7 mouse cellular contexts compared by ENCODE assay signal in genomic region chr9:25317827-25318505, GRCm38 (mm10).
A peak's percentile ranks its signal among the peaks of the same experiment; 100 is the strongest.
DNase-seq lines count a peak whose midpoint lies in the region; ATAC-seq and TF ChIP-seq lines count a peak whose summit lies in the region.

No protein-coding gene starts in this region.

- H3K9me3 ChIP-seq in forebrain, embryonic 13.5 days (replicated peaks): no peaks in the 10 kb centered on the region
- H3K9me3 ChIP-seq in hindbrain, embryonic 12.5 days (replicated peaks): no peaks in the 10 kb centered on the region

- H3K27ac ChIP-seq in forebrain, embryonic 13.5 days: no peak overlapping the region
- H3K27ac ChIP-seq in hindbrain, embryonic 12.5 days: no peak overlapping the region
- H3K27ac ChIP-seq in layer of hippocampus, adult 2 months: no peak overlapping the region

- DNase-seq in Patski (ENCODE audit: low read depth, low spot score): no peak
- peak; percentile 80 for DNase-seq in brain, embryonic 14.5 days (ENCODE audit: low read depth)
- DNase-seq in layer of hippocampus, adult 2 months (ENCODE audit: low spot score in 2 of 2): peak; percentile 64 to 66
- peak; percentile 63 for DNase-seq in lung, postnatal 14 days
- peak; percentile 75 to 78 for DNase-seq in right cerebral cortex, adult 2 months (ENCODE audit: low spot score in 2 of 2)

- in situ Hi-C loops in Patski (cut with MboI; ENCODE audit: low pct_unique_long_range_greater_than_20kb): loop anchor here (25.0 kb wide), 1 partner anchor 606 kb away; no protein-coding TSS in a partner anchor

- POLR2A ChIA-PET in Patski (lab: Charles Lee): interaction anchor here (1.4 kb wide), 1 partner anchor 275 kb away, joined by 4 read pairs; no protein-coding TSS in a partner anchor

- H3K36me3 ChIP-seq in forebrain, embryonic 13.5 days (ENCODE audit: poor library complexity, severe bottlenecking): 0 out of 2 replicates have a peak, but pooled peaks cover 2% of the 10 kb centered on the region
- H3K36me3 ChIP-seq in hindbrain, embryonic 12.5 days: no peaks in the 10 kb centered on the region

- WGBS in forebrain, embryonic 13.5 days: 62% methylated on average over 4 of the region's 4 CpGs
- 64% methylated on average over 4 of the region's 4 CpGs for WGBS in hindbrain, embryonic 12.5 days

- no peak overlapping the region for H3K9ac ChIP-seq in forebrain, embryonic 13.5 days
- H3K9ac ChIP-seq in hindbrain, embryonic 12.5 days: no peak overlapping the region

- H3K27me3 ChIP-seq in Patski: no peaks in the 10 kb centered on the region
- no peaks in the 10 kb centered on the region for H3K27me3 ChIP-seq in forebrain, embryonic 13.5 days
- no peaks in the 10 kb centered on the region for H3K27me3 ChIP-seq in hindbrain, embryonic 12.5 days

- CTCF ChIA-PET in Patski (lab: Charles Lee): interaction anchor here (0.6 to 4.3 kb wide), 5 partner anchors 7 to 274 kb away, joined by 3 to 30 read pairs (median 3); no protein-coding TSS in a partner anchor

- peak; percentile 81 for TF ChIP-seq CTCF in Patski (IDR thresholded peaks at IDR 0.05)
- TF ChIP-seq CTCF in brain, embryonic 14.5 days (IDR thresholded peaks at IDR 0.05; ENCODE audit: borderline replicate concordance, extremely low read depth, insufficient read depth, insufficient read length): peak; percentile 84
- TF ChIP-seq CTCF in layer of hippocampus, adult 2 months (conservative IDR thresholded peaks at IDR 0.05): peak; percentile 81

- peak; percentile 65 for ATAC-seq in Patski
- peak; percentile 83 for ATAC-seq in forebrain, embryonic 13.5 days
- ATAC-seq in hindbrain, embryonic 12.5 days (ENCODE audit: low FRiP score): peak; percentile 57

- H3K4me3 ChIP-seq in forebrain, embryonic 13.5 days: no peak overlapping the region
- no peak overlapping the region for H3K4me3 ChIP-seq in hindbrain, embryonic 12.5 days
- H3K4me3 ChIP-seq in layer of hippocampus, adult 2 months: no peak overlapping the region

- no peak for TF ChIP-seq POLR2A in brain, embryonic 14.5 days (IDR thresholded peaks at IDR 0.05; ENCODE audit: borderline replicate concordance, extremely low read depth, insufficient read depth, insufficient read length, poor library complexity, severe bottlenecking)

- no peak overlapping the region for H3K4me2 ChIP-seq in forebrain, embryonic 13.5 days
- H3K4me2 ChIP-seq in hindbrain, embryonic 12.5 days (replicated peaks): no peak overlapping the region

- no peaks in the 10 kb centered on the region for H3K4me1 ChIP-seq in forebrain, embryonic 13.5 days
- no peaks in the 10 kb centered on the region for H3K4me1 ChIP-seq in hindbrain, embryonic 12.5 days
